Mouse (Mus musculus) thymus, postnatal 4 days (tissue): ENCODE data around the gene Galnt13.
"Not testable (repeated sequence)": the region's sequence is repeated elsewhere in the genome, so short reads cannot be mapped to it uniquely, and the experiment has no call there.

Source experiments
- DNase-seq: peaks from one replicate; pipeline ENCODE4 v3.0.0; 2021

Galnt13 gene

DNA sequence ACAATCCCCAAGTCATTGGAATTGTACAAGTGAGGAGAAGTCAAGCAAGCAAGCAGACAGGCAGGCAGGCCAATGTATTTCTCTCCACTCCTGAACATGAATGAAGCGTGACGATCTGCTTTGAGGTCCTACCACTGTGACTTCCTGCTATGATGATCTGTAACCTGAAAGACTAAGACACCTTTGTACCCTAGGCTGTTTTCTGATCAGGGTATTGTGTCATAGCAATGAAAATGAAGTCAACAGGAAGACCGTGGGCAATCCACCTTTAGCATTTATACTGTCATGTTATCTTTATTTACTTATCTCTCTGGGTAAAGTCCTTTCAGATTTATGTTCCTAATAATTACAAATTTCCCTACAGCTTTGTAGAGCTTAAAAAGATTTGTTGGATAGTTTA, 500.3 kb downstream of the Galnt13 start:
- DNase-seq: no peak

DNA sequence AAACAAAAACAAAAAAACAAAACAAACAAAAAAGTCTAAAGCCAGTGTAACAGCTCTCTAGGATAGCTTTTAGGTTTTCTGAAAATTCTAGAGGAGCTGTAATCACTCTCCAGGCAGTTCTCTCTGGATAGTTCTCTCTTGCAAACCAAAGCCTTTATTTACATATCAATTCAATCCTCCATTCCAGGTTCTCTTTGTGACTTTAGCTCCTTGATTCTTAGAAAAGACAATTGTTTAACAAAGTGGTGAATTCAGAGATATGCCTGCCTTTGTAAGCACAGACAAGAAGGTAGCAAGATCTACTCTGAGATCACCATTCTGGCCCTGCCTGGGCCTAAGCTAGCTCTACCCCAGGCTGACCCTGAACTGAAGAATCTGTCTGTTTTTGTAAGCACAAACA, 501.2 kb downstream of the Galnt13 start:
- no peak for DNase-seq

DNA sequence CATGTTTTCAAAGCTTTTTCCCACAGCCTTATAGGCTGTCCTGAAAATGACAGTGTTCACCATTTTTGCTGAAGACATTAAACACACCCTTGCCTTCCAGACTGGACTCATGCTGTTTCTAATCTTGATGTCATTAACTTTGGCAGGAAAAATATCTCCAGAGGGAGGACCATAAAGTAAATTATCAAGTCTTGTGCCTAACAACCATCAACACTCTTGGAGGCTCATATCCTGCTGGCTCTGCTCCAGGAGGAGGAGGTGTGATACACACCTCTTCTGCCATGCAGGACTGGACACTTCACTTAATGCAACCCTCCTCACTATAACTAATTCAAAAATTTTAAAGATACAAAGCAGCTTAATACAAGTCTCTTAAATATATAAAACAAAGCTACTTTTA, 502.0 kb downstream of the Galnt13 start:
- DNase-seq: no peak

DNA sequence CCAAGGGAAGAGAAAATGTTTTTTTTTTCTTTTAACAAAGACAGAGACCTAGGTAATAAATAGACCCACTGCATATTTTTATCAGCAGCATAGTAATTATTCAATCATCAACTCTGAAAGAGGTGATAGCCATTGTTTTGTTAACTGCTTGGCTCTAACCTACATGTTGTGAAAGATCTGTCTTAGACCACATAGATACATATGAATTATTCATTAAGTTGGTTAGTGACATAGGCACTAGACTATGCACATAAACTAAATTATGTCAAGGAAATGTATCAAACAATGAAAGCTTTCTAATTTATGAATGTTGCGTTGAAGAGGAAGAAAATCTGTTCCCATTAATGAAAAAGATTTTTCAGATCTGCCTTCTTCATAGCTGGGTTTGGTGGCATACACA, 507.3 kb downstream of the Galnt13 start:
- DNase-seq: no peak

DNA sequence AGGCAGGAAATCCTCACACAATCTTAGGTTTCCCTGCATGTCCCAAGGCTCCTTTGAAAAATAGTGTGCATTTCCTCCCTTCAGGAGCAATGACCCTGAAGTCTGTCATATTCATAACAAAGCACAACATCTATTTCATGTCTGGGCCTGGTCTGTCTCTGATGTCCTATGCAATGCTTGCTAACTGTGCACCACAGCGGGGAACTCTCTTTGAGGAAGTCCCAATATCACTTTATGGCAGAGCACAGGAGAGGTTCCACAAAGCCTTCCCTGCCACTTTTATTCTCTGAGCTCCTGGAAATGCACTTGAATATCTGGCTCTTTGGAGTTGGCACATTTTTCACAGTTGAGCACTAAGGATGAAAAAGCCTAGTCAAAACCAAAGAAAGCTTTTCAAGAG, 547.7 kb downstream of the Galnt13 start:
- DNase-seq: no peak

DNA sequence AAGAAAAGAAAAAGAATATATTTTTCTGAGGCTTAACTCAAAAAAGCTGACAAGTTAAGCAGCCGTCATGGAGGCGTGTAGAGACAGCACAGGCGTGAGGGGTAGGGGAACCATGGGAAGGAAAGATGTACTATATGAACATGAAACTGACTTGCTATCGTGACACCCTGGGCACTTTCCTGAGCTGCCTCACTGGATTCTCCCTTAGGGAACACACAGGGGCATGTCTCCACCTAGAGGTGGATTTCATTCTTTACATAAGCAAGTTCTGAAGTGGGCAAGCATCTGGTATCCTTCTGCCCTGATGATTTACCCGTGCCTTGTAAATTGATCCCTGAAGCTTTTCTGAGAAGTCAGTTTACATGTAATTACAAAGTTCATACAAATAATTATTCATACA, 586.4 kb downstream of the Galnt13 start:
- DNase-seq: not testable (repeated sequence)

DNA sequence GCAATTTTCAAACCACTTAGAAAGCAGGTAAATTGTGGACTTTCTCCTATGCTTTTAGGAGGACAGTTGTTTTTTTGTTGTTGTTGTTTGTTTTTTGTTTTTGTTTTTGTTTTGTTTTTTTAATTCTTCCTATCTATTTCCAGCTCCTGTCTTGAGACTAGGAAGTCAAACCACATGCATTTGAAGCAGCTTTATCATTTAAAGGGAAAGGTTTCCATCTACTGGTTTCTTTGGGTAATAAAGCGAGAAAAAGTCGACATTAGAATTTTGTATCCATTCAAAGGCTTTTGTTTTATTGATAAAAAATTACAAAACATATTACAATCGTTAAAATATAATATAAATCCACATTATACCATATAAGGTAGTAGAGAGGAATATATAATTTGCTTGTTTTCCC, 598.5 kb downstream of the Galnt13 start:
- no peak for DNase-seq

DNA sequence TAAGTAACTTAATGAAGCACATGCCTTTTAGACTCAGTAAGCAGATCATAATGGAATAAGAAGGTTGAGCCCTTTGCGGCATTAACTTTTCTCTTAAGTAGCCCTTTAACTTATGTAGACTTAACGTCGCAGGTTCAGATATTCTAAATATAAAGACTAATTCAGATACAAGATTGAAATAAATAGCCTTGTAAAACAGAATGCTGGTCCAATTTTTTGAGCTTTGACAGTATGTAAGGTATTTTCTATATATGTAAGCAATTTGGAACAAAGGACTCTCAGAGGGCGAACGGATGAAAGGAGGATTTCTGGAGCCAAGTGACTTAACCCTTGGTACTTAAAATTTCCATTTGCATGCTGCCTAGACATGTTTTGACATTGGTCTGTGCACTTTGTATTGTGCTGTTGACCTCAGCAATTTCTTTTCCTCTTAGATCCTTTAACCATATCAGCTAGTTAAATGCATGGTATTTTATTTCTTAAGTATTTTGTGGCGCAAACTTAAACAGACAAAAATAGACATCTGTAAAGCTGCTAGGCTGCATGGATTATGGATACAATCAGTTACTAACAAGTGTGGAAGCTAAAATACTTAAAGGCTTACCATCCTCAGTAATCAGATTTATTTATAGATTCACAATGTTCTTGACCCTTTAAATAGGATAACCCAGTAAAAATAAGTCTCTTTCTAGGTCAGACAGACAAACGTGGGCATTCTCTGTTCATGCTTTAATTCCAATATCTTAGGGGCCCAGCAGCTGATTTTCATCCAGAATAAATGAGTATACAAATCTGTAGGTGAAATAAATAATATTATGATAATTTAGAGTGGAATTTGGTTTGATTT, 629.6 kb downstream of the Galnt13 start:
- DNase-seq: no peak

DNA sequence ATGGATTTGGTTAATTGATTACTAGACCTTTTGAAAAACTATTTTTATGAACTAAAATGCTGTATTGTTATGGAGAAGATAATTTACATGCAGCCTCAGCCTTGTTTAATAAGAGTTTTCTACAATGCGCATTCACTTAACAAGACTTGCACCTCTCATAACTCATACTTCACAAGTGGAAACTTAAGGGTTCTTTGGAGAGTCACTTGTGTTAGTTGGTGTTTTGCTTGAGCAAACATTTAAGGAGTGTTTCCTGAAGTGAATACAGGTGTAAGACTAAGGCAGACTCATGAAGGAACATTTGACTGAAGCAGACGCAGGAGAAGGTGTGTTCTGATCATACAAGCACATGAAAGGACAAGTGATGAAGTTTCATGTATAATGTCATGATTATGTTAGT, 649.5 kb downstream of the Galnt13 start:
- no peak for DNase-seq

DNA sequence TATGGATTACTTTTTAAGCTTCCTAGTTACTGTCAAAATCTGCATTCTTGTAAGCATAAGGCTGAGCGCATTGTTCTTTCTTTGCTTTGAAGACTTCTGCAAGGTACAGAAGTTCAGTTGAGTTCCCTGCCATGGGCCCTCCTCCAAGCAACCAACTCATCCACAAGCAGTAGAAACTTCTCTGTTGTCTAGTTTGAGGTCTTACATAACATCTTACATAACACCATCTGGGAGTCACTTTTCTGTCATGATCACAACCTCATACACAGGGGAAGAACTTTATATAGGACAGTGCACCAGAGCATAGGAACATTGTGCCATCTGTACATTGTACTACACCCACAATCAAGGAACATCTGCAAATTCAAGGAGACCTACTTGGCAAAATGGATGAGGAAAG, 651.9 kb downstream of the Galnt13 start:
- no peak for DNase-seq

DNA sequence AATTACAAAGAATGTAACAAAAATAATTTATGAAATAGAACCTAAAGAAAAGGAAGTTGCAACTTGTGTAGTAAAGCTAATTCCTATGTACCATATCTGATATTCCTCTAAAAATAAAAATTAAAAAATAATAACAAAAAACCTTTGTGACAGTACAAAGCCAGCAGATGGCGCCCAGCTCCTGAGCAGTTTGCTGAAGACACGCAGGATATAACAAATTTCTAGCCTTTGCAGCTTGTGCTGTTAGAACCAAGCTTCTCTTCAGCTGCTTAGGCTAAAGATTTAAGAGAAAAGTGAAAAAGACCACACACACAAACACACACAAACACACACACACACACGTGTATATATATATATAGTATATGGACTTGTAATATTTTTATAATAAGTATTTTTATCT, 654.2 kb downstream of the Galnt13 start:
- DNase-seq: no peak

DNA sequence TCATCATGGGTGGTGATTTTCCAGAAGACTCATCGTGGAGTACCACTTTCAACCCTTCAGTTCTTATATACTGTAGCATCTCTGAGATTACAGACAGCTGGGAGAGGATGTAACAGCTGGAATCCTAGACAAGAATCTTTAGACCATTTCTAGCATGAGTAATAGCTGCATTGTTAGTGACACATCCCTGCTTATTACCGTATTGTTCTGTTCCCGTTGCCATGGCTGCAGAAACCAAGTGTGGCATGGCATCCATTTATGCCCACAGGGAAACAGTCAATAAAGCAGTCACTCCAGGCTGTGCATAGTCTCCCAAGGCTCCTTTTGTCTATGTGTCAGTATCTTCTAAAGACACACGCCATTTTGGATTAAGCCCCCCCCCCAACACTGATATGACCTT, 655.4 kb downstream of the Galnt13 start:
- no peak for DNase-seq

DNA sequence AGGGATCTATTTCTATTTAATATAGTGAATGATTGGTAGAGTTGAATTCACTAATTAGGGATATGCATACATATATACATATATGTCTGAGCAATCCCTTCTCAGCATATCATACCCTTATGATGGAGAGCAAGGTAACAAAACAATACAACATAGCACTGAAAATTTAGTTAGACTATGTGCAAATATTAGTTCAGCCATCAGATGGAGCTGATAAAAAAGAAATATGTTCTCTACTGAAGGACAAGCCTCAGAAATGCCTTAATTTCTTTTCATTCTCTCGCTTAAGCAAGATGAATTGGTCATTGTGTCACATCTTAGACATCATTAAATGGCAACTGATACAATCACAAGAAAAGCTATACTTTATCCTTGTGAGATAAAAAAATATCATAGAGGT, 663.0 kb downstream of the Galnt13 start:
- no peak for DNase-seq

DNA sequence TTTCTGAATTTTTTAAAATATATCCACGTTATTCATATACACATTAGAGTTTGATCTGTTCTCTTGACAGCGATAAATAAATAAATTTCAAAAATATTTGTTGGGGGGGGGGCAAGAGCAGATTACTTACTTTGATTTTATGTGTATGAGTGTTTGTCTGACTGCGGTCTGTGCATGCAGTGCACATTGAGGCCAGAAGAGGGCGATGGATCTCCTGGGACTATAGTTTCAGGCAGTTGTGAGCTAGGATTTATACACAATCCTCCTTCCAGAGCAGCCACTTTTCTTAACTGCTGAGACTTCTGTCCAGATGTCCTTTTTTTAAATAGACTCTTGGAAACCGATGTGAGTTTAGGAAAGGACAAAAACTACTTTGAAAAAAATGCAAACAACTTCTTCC, 665.2 kb downstream of the Galnt13 start:
- DNase-seq: peak; percentile 8

DNA sequence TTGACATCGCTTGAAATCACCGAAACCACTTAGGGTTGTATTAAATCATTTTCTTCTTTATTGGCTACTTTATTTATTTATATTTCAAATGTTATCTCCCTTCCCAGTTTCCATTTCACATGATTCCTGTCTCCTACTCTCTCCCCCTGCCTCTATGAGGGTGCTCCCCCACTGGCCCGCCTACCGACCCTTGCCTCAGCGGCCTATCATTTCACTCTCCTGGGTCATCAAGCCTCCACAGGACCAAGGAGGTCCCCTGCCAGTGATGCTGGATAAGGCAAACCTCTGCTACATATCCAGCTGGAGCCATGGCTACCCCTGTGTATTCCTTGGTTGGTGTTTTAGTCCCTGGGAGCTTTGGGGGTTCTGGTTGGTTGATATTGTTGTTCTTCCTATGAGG, 667.4 kb downstream of the Galnt13 start:
- DNase-seq: no peak

DNA sequence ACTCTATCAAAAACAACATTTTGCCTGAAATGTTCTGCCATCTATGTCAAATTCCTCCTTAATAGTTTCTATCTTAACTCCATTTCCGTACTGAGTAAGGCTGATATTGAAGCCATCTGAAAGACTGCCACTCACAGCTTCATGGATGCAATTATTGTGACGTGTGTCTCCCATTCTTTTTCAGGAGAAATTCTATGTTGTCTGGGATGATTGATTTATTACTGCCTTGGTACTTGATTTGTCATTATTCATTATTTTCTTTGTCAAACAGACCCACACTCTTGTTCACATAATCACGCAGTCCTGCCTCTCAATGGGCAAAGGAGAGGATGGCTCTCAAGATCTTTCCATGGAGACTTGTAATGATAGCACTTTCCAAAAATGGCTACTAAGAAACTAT, 671.7 kb downstream of the Galnt13 start:
- no peak for DNase-seq

DNA sequence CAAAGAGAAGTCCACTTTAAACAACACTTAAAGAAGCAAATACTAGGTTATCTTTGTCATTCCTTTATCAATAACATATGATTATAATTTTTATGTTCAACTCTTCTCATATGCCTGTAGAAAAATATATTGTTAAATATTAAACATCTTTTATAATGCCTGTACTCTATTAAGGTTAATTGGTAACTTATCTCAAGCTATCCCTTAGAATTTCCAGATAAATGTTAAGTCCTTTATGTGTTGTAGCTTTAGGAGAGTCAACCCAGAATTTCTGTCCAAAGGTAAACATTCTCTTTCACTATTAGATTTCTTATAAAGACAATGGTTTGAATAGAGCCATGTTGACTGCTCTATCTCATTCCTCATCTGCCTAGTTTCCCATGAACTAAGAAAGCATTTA, 717.0 kb downstream of the Galnt13 start:
- no peak for DNase-seq

DNA sequence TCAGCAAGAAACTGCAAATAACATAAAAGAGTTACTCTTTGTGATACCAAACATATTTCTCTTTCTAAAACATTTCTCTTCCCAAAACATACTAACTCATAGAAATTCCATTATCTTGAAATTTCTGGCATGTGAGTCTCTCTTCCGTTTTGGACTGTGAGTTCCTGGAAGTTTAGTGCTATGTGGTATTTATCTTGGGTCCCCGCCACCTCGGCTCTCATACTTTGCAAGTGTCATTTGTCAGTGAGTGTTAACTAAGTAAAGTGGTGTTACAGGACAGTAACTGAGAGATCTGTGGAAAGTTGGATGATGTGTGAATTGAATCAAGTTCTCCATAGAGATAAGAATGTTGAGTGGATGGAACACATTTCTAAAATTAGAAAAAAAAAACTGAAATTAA, 728.7 kb downstream of the Galnt13 start:
- DNase-seq: no peak
